8 mouse cellular contexts compared by ENCODE assay signal in the genomic region with DNA sequence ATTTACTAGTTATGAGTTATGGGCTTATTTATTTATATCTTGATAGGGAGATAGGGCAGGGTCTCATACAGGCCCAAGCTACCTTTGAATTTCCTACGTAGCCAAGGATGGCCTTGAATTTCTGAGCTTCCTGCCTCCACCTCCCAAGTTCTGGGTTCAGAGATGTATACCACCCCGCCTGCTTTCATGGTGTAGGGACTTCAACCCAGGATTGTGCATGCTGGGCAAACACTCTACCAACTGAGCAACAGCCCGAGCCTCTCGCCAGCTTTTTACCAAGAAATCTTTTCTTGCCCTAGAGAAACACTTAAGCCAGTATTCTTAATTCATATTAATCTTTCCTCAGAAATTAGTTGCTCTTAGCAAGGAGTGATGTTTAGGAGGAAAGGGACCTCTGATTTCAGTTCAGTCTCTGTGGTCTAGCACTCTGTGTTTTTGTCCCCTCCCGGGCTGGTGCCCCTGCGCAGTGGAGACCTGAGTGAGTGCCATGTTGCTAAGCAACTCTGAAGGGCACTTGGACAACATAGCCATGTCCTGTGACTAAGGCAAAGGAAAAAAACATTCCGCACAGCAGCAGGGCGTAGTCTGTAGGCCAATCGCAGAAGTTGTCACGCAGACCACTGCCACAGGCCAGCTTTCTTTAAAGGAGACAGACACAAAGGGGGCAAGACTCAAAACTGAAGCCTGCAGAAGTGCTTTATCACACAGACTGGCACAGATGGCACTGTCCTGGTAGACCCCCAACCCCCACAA.
A peak's percentile ranks its signal among the peaks of the same experiment; 100 is the strongest.
DNase-seq lines count a peak whose midpoint lies in the region; ATAC-seq lines count a peak whose summit lies in the region.

No protein-coding gene starts in this region.

- 64% methylated on average over 10 of the region's 10 CpGs for WGBS in heart, embryonic 13.5 days

- no peak overlapping the region for H3K4me3 ChIP-seq in heart, embryonic 13.5 days

- no peak overlapping the region for H3K9ac ChIP-seq in heart, embryonic 13.5 days

- H3K27me3 ChIP-seq in heart, embryonic 13.5 days (replicated peaks), result no peaks in the 10 kb centered on the region

- no peaks in the 10 kb centered on the region for H3K36me3 ChIP-seq in heart, embryonic 13.5 days

- ATAC-seq in heart, embryonic 13.5 days (ENCODE audit: extremely low read depth, insufficient number of reproducible peaks, low FRiP score, low TSS enrichment), result no peak; the same call in 1 of the 2 replicates
- no peak for ATAC-seq in megakaryocyte progenitor cell, adult 5-6 weeks (replicated peaks; ENCODE audit: poor library complexity)

- peak; percentile 6 for DNase-seq in gastrocnemius, adult 18-20 months (ENCODE audit: low spot score)
- DNase-seq in gastrocnemius, postnatal 4 days (ENCODE audit: low spot score in 2 of 2), result no peak
- DNase-seq in embryo, embryonic 10.5 days (ENCODE audit: low spot score), result peak; percentile 21
- DNase-seq in layer of hippocampus, adult 18-20 months (ENCODE audit: low spot score in 2 of 2), result peak; percentile 9 to 47
- peak; percentile 89 for DNase-seq in lung, postnatal 36 days
- DNase-seq in MN1 (ENCODE audit: low spot score), result no peak

- peak overlapping the region; percentile 51; the same call in 1 of the 2 replicates for H3K27ac ChIP-seq in heart, embryonic 13.5 days (replicated peaks)

- H3K4me1 ChIP-seq in heart, embryonic 13.5 days, result no peaks in the 10 kb centered on the region

- 0 out of 2 replicates have a peak overlapping the region, but pooled peaks have one; percentile 12 for H3K4me2 ChIP-seq in heart, embryonic 13.5 days

- H3K9me3 ChIP-seq in heart, embryonic 13.5 days, result no peaks in the 10 kb centered on the region

Comparison
In these comparisons a context has a peak if more than half of its experiments do, and no peak if none do; other contexts are left out.
1. DNase-seq: peak in gastrocnemius, adult 18-20 months (single experiment), embryo, embryonic 10.5 days (single experiment), layer of hippocampus, adult 18-20 months (2 of 2) and lung, postnatal 36 days (single experiment); none in gastrocnemius, postnatal 4 days (0 of 2) and MN1 (single experiment).